Mouse (Mus musculus): Measurements from ENCODE around the gene Cdk5r1. TPM values are rescaled to one million over a fixed set of nuclear protein-coding genes. Genes with fewer than 3 reads are reported as not detected.

Cdk5r1 gene
- polyA plus RNA-seq, 1 experiment from 2014 or later = 1.6 TPM

DNA sequence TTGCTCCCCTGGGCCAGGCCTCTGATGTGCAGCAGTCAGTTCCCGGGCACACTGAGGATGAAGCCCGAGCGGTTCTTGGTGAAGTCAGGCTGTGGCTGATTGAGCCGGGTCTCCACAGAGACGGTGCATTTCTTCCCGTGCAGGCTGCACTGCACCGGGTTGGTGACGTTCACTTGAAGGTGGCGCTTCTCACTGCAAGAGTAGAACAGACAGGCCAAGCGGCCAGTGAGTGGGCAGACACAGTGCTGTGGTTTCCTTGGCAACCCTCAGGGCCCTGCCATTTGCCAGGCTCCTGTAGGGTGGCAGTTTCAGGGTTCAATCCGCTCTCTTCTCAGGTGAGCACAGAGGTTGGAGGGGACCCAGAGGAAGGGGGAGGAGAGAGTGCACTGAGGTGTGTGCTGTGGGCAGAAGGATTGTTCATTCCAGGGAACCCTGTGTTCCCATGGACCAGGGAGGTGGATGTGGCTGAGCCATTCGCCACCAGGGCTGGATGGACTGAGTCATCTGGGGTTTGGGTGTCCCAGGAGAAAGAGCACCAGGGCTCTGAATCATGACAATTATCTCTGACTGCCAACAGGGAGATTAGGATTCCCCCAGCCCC, 7.5 kb downstream of the Cdk5r1 start:
- Histone ChIP-seq H3K36me3 (peaks cover 5% of the 10 kb centered on the region), H3K27ac (peak overlapping the region; percentile 42; the same call in 1 of the 2 replicates), H3K4me1 (peaks cover 46% of the 10 kb centered on the region), H3K4me3 (no peak overlapping the region), H3K27me3 (ENCODE audit: low read depth, poor library complexity, severe bottlenecking) (peaks cover 11% of the 10 kb centered on the region; the same call in 1 of the 2 replicates), H3K9me3 (replicated peaks) (no peaks in the 10 kb centered on the region)
- DNase-seq (ENCODE audit: low spot score) = no peak
- WGBS = 44% methylated on average over 12 of the region's 12 CpGs

DNA sequence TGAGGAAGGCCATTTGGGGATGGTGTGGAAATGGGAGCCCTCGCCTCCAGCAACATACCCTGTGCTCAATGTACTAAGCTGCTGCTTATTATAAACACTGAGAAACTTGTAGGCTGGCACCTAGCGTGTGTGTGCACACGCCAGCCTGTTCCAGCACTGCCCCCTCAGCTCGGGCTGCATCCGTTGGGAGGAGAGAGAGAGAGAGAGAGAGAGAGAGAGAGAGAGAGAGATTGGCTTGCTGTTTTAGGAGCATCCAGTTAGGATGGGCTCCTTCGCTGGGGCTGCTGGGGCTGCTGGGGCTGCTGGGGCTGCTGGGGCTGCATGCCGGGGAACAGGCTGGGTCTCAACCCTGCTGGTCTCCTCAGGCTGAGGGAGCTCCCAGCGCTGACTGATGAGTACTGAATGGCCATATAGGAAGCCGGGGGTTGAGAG, 8.3 kb downstream of the Cdk5r1 start:
- H3K27ac ChIP-seq = no peak overlapping the region
- peaks cover 1% of the 10 kb centered on the region; the same call in 1 of the 2 replicates for H3K36me3 ChIP-seq
- H3K27me3 ChIP-seq (ENCODE audit: low read depth, poor library complexity, severe bottlenecking) = peaks cover 10% of the 10 kb centered on the region; the same call in 1 of the 2 replicates
- 78% methylated on average over 9 of the region's 9 CpGs for WGBS
- H3K4me1 ChIP-seq = peaks cover 48% of the 10 kb centered on the region
- H3K9me3 ChIP-seq (replicated peaks) = no peaks in the 10 kb centered on the region
- H3K4me3 ChIP-seq = no peak overlapping the region
- no peak for DNase-seq (ENCODE audit: low spot score)

DNA sequence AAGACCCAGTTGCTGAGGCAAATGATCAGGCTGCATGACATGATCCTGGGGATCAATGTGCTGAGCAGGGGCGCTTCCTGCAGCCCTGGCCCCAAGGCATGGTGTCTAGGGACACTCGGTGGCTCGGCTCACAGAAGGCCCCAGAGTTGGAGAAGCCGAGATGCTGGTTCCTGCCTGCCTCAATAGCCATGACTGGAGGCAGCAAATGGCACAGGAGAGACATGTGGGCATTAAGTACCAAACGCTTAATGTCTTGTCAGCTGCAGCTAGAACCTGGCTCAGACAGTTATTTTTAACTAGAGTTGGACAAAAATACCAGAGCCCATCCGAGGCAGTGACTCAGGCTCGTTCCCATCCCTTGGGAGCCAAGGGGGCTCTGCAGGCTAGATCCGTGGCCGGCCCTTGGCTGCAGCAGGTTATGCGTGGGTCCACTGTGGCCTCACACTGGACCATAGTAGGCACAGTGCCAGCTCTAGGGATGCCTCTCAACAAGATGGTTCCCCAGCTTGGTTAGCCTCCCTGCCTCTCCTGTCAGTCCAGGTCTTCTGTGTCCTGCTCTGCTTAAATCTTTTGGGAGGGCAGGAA, 8.9 kb downstream of the Cdk5r1 start:
- Histone ChIP-seq H3K9me3 (replicated peaks) (no peaks in the 10 kb centered on the region), H3K4me1 (peaks cover 50% of the 10 kb centered on the region), H3K27ac (no peak overlapping the region), H3K4me3 (no peak overlapping the region), H3K27me3 (ENCODE audit: low read depth, poor library complexity, severe bottlenecking) (peaks cover 10% of the 10 kb centered on the region; the same call in 1 of the 2 replicates), H3K36me3 (no peaks in the 10 kb centered on the region)
- no peak for DNase-seq (ENCODE audit: low spot score)
- WGBS = 88% methylated on average over 10 of the region's 10 CpGs

DNA sequence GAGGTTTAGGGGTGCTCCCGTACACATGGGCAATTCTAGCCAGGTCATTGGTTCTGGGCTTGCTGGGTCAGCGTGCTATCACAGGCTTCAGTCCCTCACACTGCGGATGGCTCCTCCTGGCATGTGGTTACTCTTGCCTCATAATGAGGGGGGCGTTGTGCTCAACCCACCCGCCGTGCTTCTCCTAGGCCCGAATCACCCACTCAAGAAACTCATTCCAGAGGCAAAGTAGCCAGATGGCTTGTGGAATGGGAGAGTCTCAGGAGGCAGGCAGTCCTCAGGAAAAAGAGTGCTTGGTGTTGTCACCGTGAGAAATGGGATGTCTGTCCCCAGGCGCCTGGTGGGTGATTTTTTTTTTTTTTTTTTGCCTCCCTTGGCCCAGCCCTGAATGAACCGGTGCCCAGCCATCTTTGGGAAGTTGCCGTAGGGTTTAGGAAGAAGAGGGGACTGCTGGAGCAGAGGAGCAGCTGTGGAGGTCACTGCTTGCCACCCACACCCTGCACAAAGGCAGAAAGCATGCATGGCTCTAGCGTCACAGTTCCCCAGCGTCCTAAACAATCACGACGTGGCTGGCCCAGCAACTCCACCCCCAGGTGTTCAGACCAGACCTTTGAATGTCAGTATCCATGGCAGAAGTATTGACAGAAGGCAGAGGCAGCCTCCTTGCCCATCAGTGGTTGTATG, 11.2 kb downstream of the Cdk5r1 start:
- Histone ChIP-seq H3K27me3 (ENCODE audit: low read depth, poor library complexity, severe bottlenecking) (peaks cover 9% of the 10 kb centered on the region; the same call in 1 of the 2 replicates), H3K4me1 (peaks cover 51% of the 10 kb centered on the region), H3K36me3 (no peaks in the 10 kb centered on the region), H3K27ac (no peak overlapping the region), H3K4me3 (no peak overlapping the region), H3K9me3 (replicated peaks) (no peaks in the 10 kb centered on the region)
- no peak for DNase-seq (ENCODE audit: low spot score)
- WGBS = 75% methylated on average over 15 of the region's 15 CpGs

DNA sequence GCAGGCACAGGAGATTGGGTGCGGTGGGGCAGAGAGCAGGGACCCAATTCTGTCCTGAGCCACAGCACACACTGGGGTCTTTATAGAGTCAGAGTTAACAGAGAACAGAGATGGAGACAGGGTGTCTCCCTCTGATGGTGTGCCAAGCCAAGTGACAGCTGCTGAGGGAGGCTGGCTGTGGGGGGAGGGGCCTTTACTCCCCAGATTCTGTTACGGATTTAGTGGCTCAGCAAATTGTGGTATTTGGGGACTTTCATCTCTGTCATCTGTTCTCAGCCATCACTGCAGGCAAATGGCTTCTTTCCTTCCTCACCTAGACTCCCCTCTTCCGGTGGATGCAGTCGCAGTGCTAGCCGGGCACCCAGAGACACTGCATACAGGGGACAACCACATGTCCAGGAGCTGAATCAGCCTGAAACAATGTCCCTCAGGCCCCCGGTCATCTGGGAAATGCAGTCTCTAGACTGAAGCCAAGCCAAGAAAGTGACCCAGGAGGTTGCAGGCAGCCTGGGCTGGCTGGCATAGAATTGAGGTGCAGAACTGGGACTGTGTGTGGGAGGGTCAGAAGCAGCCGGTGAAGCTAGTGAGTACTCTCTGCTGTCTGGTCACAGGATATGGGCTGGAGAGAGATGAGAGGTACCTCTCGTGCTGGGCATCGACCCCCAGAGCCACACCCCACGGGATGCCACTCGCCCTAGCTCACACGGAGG, 12.5 kb downstream of the Cdk5r1 start:
- Histone ChIP-seq H3K4me1 (peaks cover 44% of the 10 kb centered on the region), H3K36me3 (no peaks in the 10 kb centered on the region), H3K27me3 (ENCODE audit: low read depth, poor library complexity, severe bottlenecking) (peaks cover 6% of the 10 kb centered on the region; the same call in 1 of the 2 replicates), H3K27ac (peak overlapping the region; percentile 38; the same call in 1 of the 2 replicates), H3K4me3 (no peak overlapping the region), H3K9me3 (replicated peaks) (no peaks in the 10 kb centered on the region)
- no peak for DNase-seq (ENCODE audit: low spot score)
- 54% methylated on average over 12 of the region's 12 CpGs for WGBS

DNA sequence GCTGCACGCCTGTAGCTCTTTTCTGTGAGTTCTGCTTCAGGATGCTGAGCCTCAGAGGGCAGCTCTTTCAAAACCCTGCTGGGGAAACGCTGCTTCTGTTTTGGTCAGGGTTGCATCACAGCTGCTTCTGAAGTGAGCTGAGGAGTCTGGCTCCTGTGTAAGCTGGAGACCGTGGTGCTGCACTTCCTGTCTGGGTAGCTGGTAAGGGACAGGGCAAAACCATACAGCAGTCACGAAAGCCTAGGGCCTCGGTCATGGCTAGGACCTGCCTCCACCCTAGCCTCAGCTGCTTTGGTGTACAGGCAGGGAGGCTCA, 13.0 kb downstream of the Cdk5r1 start:
- H3K36me3 ChIP-seq = no peaks in the 10 kb centered on the region
- DNase-seq (ENCODE audit: low spot score) = no peak
- H3K27ac ChIP-seq = peak overlapping the region; percentile 21; the same call in 1 of the 2 replicates
- peaks cover 43% of the 10 kb centered on the region for H3K4me1 ChIP-seq
- 61% methylated on average over 5 of the region's 5 CpGs for WGBS
- no peak overlapping the region for H3K4me3 ChIP-seq
- H3K27me3 ChIP-seq (ENCODE audit: low read depth, poor library complexity, severe bottlenecking) = peaks cover 4% of the 10 kb centered on the region; the same call in 1 of the 2 replicates
- H3K9me3 ChIP-seq (replicated peaks) = no peaks in the 10 kb centered on the region

DNA sequence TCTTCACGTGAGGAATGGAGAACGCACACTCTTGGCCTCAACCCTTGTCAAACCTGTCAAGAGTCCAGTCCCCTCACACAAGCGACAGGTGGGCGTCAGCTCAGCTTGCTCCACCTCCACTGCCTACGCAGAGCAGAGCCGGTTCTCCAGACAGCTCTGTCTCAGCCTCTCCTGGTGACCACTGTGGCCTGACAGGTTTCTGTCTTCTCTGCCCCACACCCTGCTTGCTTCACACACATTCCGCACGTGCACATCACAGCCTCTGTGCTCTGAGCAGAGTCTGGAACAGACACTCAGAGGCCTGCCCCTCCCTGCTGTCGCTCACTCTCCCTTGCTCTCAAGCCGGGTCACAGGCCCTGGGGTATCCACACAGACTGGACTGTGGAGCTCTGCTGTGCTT, 14.0 kb downstream of the Cdk5r1 start:
- 75% methylated on average over 10 of the region's 10 CpGs for WGBS
- Histone ChIP-seq H3K4me1 (peaks cover 37% of the 10 kb centered on the region), H3K4me3 (no peak overlapping the region), H3K27me3 (ENCODE audit: low read depth, poor library complexity, severe bottlenecking) (no peaks in the 10 kb centered on the region), H3K36me3 (no peaks in the 10 kb centered on the region), H3K9me3 (replicated peaks) (no peaks in the 10 kb centered on the region), H3K27ac (peak overlapping the region; percentile 56; the same call in 1 of the 2 replicates)
- no peak for DNase-seq (ENCODE audit: low spot score)

DNA sequence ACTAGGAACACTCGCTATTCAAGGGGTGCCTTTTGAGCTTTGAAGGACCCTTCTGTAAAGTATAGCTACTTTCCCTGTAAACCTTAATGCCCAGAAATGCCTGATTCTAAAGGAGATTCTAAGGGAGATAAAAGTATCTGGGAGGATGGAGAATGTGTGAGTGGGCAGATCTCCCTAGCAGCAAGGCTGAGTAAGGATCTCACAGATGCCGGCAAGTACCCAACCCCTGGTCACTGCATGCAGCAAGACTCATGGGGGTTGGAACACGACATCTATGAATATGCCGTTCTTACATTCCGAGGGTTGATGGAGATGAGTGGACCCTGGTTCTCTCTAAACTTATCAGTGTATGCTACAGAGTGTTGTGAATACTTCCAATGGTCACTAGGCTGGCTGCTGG, 16.4 kb downstream of the Cdk5r1 start:
- H3K27ac ChIP-seq = no peak overlapping the region
- no peaks in the 10 kb centered on the region for H3K36me3 ChIP-seq
- H3K4me3 ChIP-seq = no peak overlapping the region
- H3K9me3 ChIP-seq (replicated peaks) = no peaks in the 10 kb centered on the region
- peaks cover 34% of the 10 kb centered on the region for H3K4me1 ChIP-seq
- WGBS = 88% methylated on average over 5 of the region's 5 CpGs
- no peaks in the 10 kb centered on the region for H3K27me3 ChIP-seq (ENCODE audit: low read depth, poor library complexity, severe bottlenecking)
- DNase-seq (ENCODE audit: low spot score) = no peak

DNA sequence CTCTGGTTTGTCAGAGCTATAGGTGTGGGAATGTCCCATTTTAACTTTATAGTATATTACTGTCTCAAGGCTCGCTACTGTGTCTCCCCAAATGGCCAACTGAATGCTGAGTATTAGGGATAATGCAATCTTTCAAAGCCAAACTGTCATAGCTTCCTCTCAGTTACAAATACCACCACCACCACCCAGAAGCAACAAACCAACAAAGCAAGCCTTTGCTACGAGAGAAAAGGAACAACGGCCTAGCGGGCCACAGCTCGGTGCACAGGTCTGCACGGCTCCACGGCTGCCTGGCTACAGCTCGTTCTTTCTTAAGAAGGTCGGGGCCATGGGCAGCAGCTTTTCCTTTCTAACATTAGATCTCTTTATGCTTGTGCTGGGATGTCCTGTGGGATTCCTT, 18.0 kb downstream of the Cdk5r1 start:
- no peak overlapping the region for H3K27ac ChIP-seq
- no peaks in the 10 kb centered on the region for H3K36me3 ChIP-seq
- no peak for DNase-seq (ENCODE audit: low spot score)
- H3K9me3 ChIP-seq (replicated peaks) = no peaks in the 10 kb centered on the region
- WGBS = 93% methylated on average over 9 of the region's 9 CpGs
- no peak overlapping the region for H3K4me3 ChIP-seq
- H3K4me1 ChIP-seq = peaks cover 35% of the 10 kb centered on the region
- H3K27me3 ChIP-seq (ENCODE audit: low read depth, poor library complexity, severe bottlenecking) = no peaks in the 10 kb centered on the region

DNA sequence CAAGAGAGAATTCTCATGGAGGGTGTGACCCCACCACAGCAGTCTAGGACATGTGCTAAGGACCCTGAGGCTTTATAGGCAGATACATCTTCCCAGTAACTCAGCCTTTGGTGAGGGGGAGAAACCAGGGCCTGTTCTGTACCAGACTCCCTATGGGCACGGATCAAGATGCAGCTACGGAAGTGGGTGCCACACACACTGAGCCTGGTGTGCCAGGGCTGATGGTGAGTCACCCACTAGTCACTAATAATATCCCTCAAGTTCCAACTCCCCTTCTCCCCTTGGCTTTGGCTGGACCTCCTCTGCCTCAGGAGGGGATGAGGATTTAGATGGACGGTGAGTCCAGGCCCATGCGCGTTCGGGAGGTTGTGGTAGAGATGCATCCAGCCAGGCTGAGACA, 19.1 kb downstream of the Cdk5r1 start:
- Histone ChIP-seq H3K4me1 (peaks cover 28% of the 10 kb centered on the region), H3K27ac (no peak overlapping the region), H3K9me3 (replicated peaks) (no peaks in the 10 kb centered on the region), H3K27me3 (ENCODE audit: low read depth, poor library complexity, severe bottlenecking) (no peaks in the 10 kb centered on the region), H3K36me3 (no peaks in the 10 kb centered on the region), H3K4me3 (no peak overlapping the region)
- 94% methylated on average over 6 of the region's 6 CpGs for WGBS
- DNase-seq (ENCODE audit: low spot score) = no peak

DNA sequence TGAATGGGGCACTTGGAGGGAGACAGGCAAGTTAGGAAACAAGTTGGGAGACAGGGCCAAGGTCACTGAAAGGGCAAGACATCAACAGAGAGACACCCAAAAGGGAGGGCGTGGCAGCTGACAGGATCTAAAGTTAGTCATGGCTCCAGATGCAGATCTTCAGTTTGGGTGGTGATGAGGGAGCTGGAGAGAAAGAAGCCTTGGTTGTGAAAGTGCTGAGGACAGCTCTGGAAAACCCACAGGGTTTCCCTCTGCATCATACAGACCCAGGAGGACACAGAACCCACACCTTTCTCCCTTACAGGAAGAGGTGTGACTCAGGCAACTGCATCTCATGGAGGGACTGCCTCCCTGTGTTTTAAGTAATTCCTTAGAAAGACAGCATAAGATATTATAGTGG, 19.8 kb downstream of the Cdk5r1 start:
- no peak overlapping the region for H3K27ac ChIP-seq
- 87% methylated on average over 1 of the region's 1 CpGs for WGBS
- peaks cover 25% of the 10 kb centered on the region for H3K4me1 ChIP-seq
- no peaks in the 10 kb centered on the region for H3K9me3 ChIP-seq (replicated peaks)
- H3K36me3 ChIP-seq = no peaks in the 10 kb centered on the region
- DNase-seq (ENCODE audit: low spot score) = no peak
- H3K27me3 ChIP-seq (ENCODE audit: low read depth, poor library complexity, severe bottlenecking) = no peaks in the 10 kb centered on the region
- H3K4me3 ChIP-seq = no peak overlapping the region

DNA sequence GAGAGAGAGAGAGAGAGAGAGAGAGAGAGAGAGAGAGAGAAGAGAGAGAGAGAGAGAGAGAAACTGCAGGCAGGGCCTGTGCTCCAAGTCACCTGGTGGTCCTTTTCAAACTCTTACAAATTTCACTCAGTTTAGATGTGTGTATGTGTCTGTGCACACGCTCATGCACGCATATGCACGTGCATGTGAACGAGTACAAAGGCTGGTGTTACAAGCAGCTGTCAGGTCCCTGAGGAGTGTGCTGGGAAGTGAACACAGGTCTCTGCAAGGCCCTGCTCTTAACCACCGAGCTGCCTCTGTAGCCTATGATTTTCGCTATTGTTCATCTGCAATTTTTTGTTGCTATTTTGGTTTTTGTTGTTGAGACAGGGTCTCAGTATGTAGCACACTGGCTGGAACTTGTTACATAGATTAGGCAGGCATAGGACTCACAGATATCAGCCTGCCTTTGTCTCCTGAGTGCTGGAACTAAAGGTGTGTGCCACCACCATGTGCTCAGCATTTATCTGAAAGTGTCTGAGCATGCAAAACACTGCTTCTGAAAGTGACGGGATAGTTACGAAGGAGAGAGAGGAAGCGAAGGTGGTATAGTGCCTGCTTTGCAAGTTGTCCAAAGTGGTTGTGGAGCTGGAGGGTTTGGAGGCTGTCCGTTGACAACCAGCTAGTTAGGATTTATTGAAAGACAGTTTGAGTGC, 20.5 kb downstream of the Cdk5r1 start:
- Histone ChIP-seq H3K27ac (no peak overlapping the region), H3K27me3 (ENCODE audit: low read depth, poor library complexity, severe bottlenecking) (no peaks in the 10 kb centered on the region), H3K4me1 (peaks cover 25% of the 10 kb centered on the region), H3K4me3 (no peak overlapping the region), H3K9me3 (replicated peaks) (no peaks in the 10 kb centered on the region), H3K36me3 (no peaks in the 10 kb centered on the region)
- 83% methylated on average over 10 of the region's 10 CpGs for WGBS
- DNase-seq (ENCODE audit: low spot score) = no peak
